Mouse (Mus musculus) olfactory bulb, adult 2 months (tissue): ENCODE results near the gene Ppp2r5e. TPM values are rescaled to one million over a fixed set of nuclear protein-coding genes. Genes with fewer than 3 reads are reported as not detected.
A peak's percentile ranks its signal among the peaks of the same experiment; 100 is the strongest.

Experiments used
- H3K27ac ChIP-seq: fragments of 200-500 bp; 2 replicates; pipeline ENCODE4 v1.5.1; 2012; ENCODE audit warnings: low read depth, low read length; ENCODE audit not compliant: insufficient read depth
- H3K4me1 ChIP-seq: fragments of 200-500 bp; 2 replicates; pipeline ENCODE4 v1.6.1; 2012; ENCODE audit warnings: low read length; ENCODE audit not compliant: control insufficient read depth, insufficient read depth
- H3K4me3 ChIP-seq: fragments of 200-500 bp; 2 replicates; pipeline ENCODE4 v1.5.1; 2012; ENCODE audit warnings: mild to moderate bottlenecking, low read depth, low read length, moderate library complexity; ENCODE audit not compliant: insufficient read depth
- CTCF ChIP-seq: fragments of 200-500 bp; IDR thresholded peaks from 2 replicates; pipeline ENCODE4 v1.5.1; 2012; ENCODE audit warnings: low read depth, mild to moderate bottlenecking, low read length, moderate library complexity; ENCODE audit not compliant: insufficient read depth
- POLR2A ChIP-seq: fragments of 200-500 bp; IDR thresholded peaks from 2 replicates; pipeline ENCODE4 v1.6.1; 2012; ENCODE audit warnings: mild to moderate bottlenecking, low read depth, low read length, moderate library complexity; ENCODE audit not compliant: insufficient read depth
- WGBS: fragments of 180-500 bp; shearing (Covaris S2); methylation state at CpG from one replicate; pipeline ENCODE4 v1.1.7; 2018; 5-methylcytosine and 5-hydroxymethylcytosine counted together
- polyA plus RNA-seq: library from polyadenylated mRNA; stranded (reverse); fragments of >200 nt; gene quantifications from 2 replicates; pipeline ENCODE4 v1.2.4, GENCODE M21; 2012; ENCODE audit warnings: low replicate concordance; ENCODE audit not compliant: missing spikeins, insufficient read depth, insufficient read length

Ppp2r5e gene
- polyA plus RNA-seq, 1 experiment: 553 TPM

GRCm38 (mm10) chr12:75536566-75536965 is 59.5 kb downstream of the Ppp2r5e start:
- WGBS: 65% methylated on average over 7 of the region's 7 CpGs
- TF ChIP-seq CTCF (no peak), POLR2A (no peak)
- Histone ChIP-seq H3K4me1 (peaks cover 7% of the 10 kb centered on the region), H3K4me3 (no peak overlapping the region), H3K27ac (no peak overlapping the region)

DNA sequence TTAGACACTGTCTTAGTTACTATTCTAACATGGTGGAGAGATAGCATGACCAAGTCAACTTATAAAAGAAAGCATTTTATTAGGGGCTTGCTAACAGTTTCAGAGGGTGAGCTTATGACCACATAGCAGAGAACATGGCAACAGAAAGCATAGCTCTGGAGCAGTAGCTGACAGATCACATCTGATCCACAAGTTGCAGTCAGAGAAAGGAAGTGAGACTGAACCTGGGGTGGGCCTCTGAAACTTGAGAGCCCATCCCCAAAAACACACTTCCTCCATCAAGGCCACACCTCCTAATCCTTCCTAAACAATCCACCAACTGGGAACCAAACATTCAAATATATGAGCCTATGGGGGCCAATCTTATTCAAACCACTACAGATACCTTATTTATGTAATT is 62.9 kb downstream of the Ppp2r5e start:
- Histone ChIP-seq H3K27ac (no peak overlapping the region), H3K4me3 (no peak overlapping the region), H3K4me1 (peaks cover 3% of the 10 kb centered on the region; the same call in 1 of the 2 replicates)
- TF ChIP-seq CTCF: no peak
- no peak for TF ChIP-seq POLR2A

GRCm38 (mm10) chr12:75531895-75532294 is 64.2 kb downstream of the Ppp2r5e start:
- TF ChIP-seq POLR2A (no peak), CTCF (no peak)
- 68% methylated on average over 2 of the region's 2 CpGs for WGBS
- no peak overlapping the region for H3K27ac ChIP-seq
- H3K4me3 ChIP-seq: no peak overlapping the region
- H3K4me1 ChIP-seq: no peaks in the 10 kb centered on the region

- no peak for TF ChIP-seq CTCF
- 60% methylated on average over 7 of the region's 7 CpGs for WGBS
- no peak overlapping the region for H3K27ac ChIP-seq
- H3K4me3 ChIP-seq: no peak overlapping the region
- no peaks in the 10 kb centered on the region for H3K4me1 ChIP-seq
Observed at GRCm38 (mm10) chr12:75528857-75529808, 66.9 kb downstream of the Ppp2r5e start.

DNA sequence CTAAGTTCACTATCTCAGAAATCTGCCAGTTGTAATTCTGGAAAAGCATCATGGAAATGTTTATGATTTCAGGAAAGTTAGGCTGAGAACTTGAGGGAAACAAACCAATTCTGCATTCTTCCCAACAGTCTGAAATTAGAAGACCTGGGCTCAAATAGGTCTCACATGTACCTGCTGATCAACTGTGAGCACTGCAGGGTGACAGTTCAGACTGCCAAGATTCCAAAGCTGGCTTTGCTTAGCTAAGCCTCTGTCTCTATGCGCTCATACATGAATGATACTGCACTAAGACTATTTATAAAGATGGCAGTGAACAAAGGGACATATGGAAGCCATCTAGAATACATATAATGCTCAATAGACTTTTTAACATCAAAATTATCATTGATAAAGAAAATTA is 67.7 kb downstream of the Ppp2r5e start:
- no peak for TF ChIP-seq POLR2A
- TF ChIP-seq CTCF: no peak
- no peak overlapping the region for H3K4me3 ChIP-seq
- H3K27ac ChIP-seq: no peak overlapping the region
- H3K4me1 ChIP-seq: no peaks in the 10 kb centered on the region
- 93% methylated on average over 1 of the region's 1 CpGs for whole genome bisulfite sequencing

DNA sequence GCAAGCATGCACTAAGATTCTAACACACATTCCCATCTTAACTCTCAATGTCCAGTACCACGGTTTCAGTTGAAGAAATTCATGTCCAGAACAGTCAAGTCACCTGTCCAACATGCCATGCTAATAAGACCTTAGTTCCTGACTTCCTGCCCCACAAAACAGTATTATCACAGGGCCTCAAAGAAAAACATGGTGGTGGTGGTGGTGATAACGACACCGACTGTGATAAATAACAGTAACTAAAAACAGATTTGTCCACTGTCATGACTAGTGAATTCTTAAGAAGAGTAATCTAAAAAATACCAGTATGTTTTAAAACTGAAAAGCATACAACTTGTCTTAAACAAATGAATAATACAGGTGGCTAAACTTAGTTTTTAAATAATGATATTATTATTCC is 71.8 kb downstream of the Ppp2r5e start:
- H3K4me3 ChIP-seq: no peak overlapping the region
- TF ChIP-seq CTCF: no peak
- no peak for TF ChIP-seq POLR2A
- H3K27ac ChIP-seq: no peak overlapping the region
- peaks cover 7% of the 10 kb centered on the region for H3K4me1 ChIP-seq
- 84% methylated on average over 3 of the region's 3 CpGs for WGBS

DNA sequence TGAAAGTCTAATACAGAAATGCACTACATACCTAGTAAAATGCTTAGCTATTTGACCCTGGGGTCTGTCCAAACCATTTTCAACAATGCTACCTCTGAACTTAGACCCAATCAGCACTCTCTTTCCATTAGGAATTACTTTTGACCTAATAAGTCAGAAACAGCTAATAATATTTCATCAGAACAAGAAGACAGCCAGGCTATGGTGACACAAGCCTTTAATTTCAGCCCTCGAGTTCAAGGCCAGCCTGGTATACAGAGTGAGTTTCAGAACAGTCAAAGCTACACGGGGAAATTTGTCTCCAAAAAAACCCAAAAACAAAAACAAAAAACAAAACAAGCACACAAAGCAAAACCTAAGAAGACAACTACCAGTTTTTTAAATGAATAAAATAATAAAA is 73.1 kb downstream of the Ppp2r5e start:
- Histone ChIP-seq H3K27ac (no peak overlapping the region), H3K4me3 (no peak overlapping the region), H3K4me1 (peaks cover 11% of the 10 kb centered on the region)
- TF ChIP-seq CTCF: no peak
- no peak for TF ChIP-seq POLR2A
- WGBS: 74% methylated on average over 2 of the region's 2 CpGs

DNA sequence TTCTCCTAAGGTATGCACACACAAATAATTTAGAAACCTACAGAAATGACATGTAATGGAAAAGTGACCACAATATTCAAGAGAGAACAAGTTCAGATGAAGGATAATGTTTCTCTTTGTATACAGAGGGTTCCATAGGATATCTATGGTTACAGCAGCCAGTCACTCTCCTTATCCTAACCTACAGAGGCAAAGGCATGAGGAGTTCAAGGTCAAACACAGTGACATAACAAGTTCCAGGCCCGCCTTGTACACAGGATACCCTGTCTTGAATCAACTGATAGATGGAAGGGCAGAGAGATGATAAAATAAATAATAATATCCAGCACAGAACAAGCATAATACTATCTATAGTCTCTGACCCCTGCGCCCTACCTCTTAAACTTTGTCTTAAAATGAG is 73.7 kb downstream of the Ppp2r5e start:
- no peak overlapping the region for H3K27ac ChIP-seq
- peaks cover 11% of the 10 kb centered on the region for H3K4me1 ChIP-seq
- WGBS: 99% methylated on average over 2 of the region's 2 CpGs
- no peak overlapping the region for H3K4me3 ChIP-seq
- TF ChIP-seq CTCF: no peak
- no peak for TF ChIP-seq POLR2A

DNA sequence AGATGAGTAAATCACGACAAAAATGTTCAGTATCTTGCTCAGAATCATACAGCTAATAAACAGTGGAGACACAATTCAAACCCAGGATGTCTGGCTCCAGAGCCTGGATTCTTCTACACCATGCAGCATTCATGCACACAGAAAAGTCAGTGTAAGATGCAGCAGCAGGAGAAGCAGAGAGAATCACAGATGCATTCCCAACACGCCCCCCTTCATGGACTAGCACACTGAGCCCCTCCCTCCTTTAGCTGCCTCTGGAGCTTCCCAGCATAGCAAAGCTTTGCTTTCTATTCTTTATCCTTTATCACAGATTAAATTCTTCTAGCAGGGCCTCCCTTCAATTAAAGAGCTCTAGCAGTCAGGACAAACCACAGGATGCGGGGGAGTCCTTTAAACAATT is 75.7 kb downstream of the Ppp2r5e start:
- Histone ChIP-seq H3K4me1 (peaks cover 11% of the 10 kb centered on the region), H3K27ac (0 out of 2 replicates have a peak overlapping the region, but pooled peaks have one; percentile 21), H3K4me3 (no peak overlapping the region)
- TF ChIP-seq CTCF: no peak
- 24% methylated on average over 3 of the region's 3 CpGs for WGBS
